Mouse (Mus musculus): ENCODE results near the gene Fis1. TPM values are rescaled to one million over a fixed set of nuclear protein-coding genes. Genes with fewer than 3 reads are reported as not detected.

Fis1 gene
- polyA plus RNA-seq, 1 experiment from 2014 or later = 348 TPM

MicroRNAs within 50 kb of the gene (microRNA counts, 519-probe panel; counts per million panel counts)
- not detected for microRNA mmu-miR-702

Other genes with a start within 250 kb of the Fis1 start
- gene Col26a1, start 70.1 kb upstream of the Fis1 start, polyA plus RNA-seq (2014; fragmentation: Nextera tagmentation; extraction: Ambion mirVana) = 30.9 and 35.9 TPM in 2 replicates
- 119 TPM in 2 replicates for gene Ift22, start 45.1 kb upstream of the Fis1 start, polyA plus RNA-seq (2014; fragmentation: Nextera tagmentation; extraction: Ambion mirVana)
- gene Cldn15, start 13.3 kb downstream of the Fis1 start, polyA plus RNA-seq (2014; fragmentation: Nextera tagmentation; extraction: Ambion mirVana) = 0.32 TPM in 1 of 2 replicates, not detected in the other
- gene Plod3, start 33.7 kb downstream of the Fis1 start, polyA plus RNA-seq (2014; fragmentation: Nextera tagmentation; extraction: Ambion mirVana) = 26.0 and 32.4 TPM in 2 replicates
- gene Znhit1, start 34.7 kb downstream of the Fis1 start, polyA plus RNA-seq (2014; fragmentation: Nextera tagmentation; extraction: Ambion mirVana) = 92.8 and 106 TPM in 2 replicates
- 0.14 and 1.2 TPM in 2 replicates for gene Vgf, start 73.1 kb downstream of the Fis1 start, polyA plus RNA-seq (2014; fragmentation: Nextera tagmentation; extraction: Ambion mirVana)
- gene Ap1s1, start 92.9 kb downstream of the Fis1 start, polyA plus RNA-seq (2014; fragmentation: Nextera tagmentation; extraction: Ambion mirVana) = 154 and 169 TPM in 2 replicates
- gene Serpine1, start 119.0 kb downstream of the Fis1 start, polyA plus RNA-seq (2014; fragmentation: Nextera tagmentation; extraction: Ambion mirVana) = 0.27 and 0.37 TPM in 2 replicates
- 5.5 and 7.1 TPM in 2 replicates for gene Trim56, start 162.9 kb downstream of the Fis1 start, polyA plus RNA-seq (2014; fragmentation: Nextera tagmentation; extraction: Ambion mirVana)
- gene Muc3, start 196.0 kb downstream of the Fis1 start, polyA plus RNA-seq (2014; fragmentation: Nextera tagmentation; extraction: Ambion mirVana) = not detected in 2 replicates

Measured in hindbrain, embryonic 11.5 days (tissue).